Mouse (Mus musculus) spleen, adult 2 months (tissue): ENCODE measurements around the gene Cd96.

Experiments used
- CTCF ChIP-seq: fragments of 200-500 bp; IDR thresholded peaks from 2 replicates; pipeline ENCODE4 v1.5.1; 2011; ENCODE audit warnings: mild to moderate bottlenecking, inconsistent platforms; ENCODE audit not compliant: insufficient read depth, insufficient read length, insufficient replicate concordance; ENCODE audit errors: extremely low read depth
- POLR2A ChIP-seq: fragments of 200-500 bp; IDR thresholded peaks from 2 replicates; pipeline ENCODE4 v1.6.1; 2011; ENCODE audit warnings: low read depth, low read length, inconsistent platforms

GRCm38 (mm10) chr16:46151141-46151540 is 31.1 kb upstream of the Cd96 start:
- TF ChIP-seq CTCF = no peak
- no peak for TF ChIP-seq POLR2A
